Mouse (Mus musculus) ES-Bruce4 (cell line): ENCODE data around the gene Speer4a. TPM values are rescaled to one million over a fixed set of nuclear protein-coding genes. Genes with fewer than 3 reads are reported as not detected.
A peak's percentile ranks its signal among the peaks of the same experiment; 100 is the strongest.
"Not testable (repeated sequence)": the region's sequence is repeated elsewhere in the genome, so short reads cannot be mapped to it uniquely, and the experiment has no call there.

Experiments used
- H3K27ac ChIP-seq: 2 replicates; pipeline ENCODE4 v1.5.1; 2012; ENCODE audit warnings: low read length, inconsistent platforms; ENCODE audit not compliant: insufficient read depth
- H3K27me3 ChIP-seq: 2 replicates; pipeline ENCODE4 v1.6.1; 2012; ENCODE audit warnings: mild to moderate bottlenecking, low read length, inconsistent platforms; ENCODE audit not compliant: control insufficient read depth, poor library complexity, insufficient read depth, severe bottlenecking
- H3K36me3 ChIP-seq: 2 replicates; pipeline ENCODE4 v1.6.1; 2012; ENCODE audit warnings: inconsistent platforms, mild to moderate bottlenecking, low read length, moderate library complexity; ENCODE audit not compliant: control insufficient read depth, poor library complexity, insufficient read depth, severe bottlenecking
- H3K4me1 ChIP-seq: one replicate; pipeline ENCODE4 v1.8.1; 2011; ENCODE audit warnings: low read length; ENCODE audit not compliant: control insufficient read depth, insufficient read depth
- H3K4me3 ChIP-seq: 2 replicates; pipeline ENCODE4 v1.5.1; 2011; ENCODE audit warnings: low read depth, mild to moderate bottlenecking, low read length
- H3K9ac ChIP-seq: 2 replicates; pipeline ENCODE4 v1.6.1; 2012; ENCODE audit warnings: low read depth, mild to moderate bottlenecking, inconsistent platforms; ENCODE audit not compliant: poor library complexity, severe bottlenecking
- H3K9me3 ChIP-seq: replicated peaks from 2 replicates; pipeline ENCODE4 v1.6.1; 2012; ENCODE audit warnings: mild to moderate bottlenecking, low read length, inconsistent platforms; ENCODE audit not compliant: control insufficient read depth, poor library complexity, insufficient read depth, severe bottlenecking
- CTCF ChIP-seq: IDR thresholded peaks from one replicate; pipeline ENCODE4 v1.8.1; 2011; ENCODE audit warnings: low read depth, low read length
- EP300 ChIP-seq: IDR thresholded peaks from 2 replicates; pipeline ENCODE4 v1.6.1; 2011; ENCODE audit warnings: low read depth, low read length; ENCODE audit not compliant: insufficient read depth
- polyA plus RNA-seq: library from polyadenylated mRNA; stranded (reverse); fragments of >200 nt; gene quantifications from 2 replicates; pipeline ENCODE4 v1.2.4, GENCODE M21; 2011; ENCODE audit warnings: low read depth; ENCODE audit not compliant: missing spikeins, insufficient read depth, insufficient read length

The Speer4a gene
- not detected in 2 replicates for polyA plus RNA-seq

DNA sequence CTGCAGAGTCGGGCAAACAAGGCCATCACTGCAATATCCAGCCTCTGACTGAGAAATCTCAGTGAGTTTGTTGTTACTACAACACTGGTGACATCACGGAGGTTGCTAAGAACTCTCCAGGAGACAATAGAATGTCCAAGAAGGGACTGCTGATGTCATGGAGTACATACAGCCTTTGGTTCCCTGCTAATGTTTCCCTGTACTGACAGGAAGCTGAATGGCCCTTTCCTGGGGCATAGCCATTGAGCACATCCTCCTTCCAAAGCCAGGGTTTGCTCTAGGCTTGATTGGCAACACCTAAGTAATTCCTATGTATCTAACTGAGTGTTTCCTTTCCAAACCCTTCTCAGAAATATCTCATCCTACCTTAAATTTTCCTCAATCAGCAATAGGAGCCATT lies at the start of gene Speer4a:
Gene Speer4a, minus strand, starts transcription at position 101 of the 400 bp plus-strand sequence.
- not testable (repeated sequence) for H3K27ac ChIP-seq, H3K36me3 ChIP-seq, H3K4me3 ChIP-seq, H3K9ac ChIP-seq, H3K9me3 ChIP-seq, H3K27me3 ChIP-seq, H3K4me1 ChIP-seq

DNA sequence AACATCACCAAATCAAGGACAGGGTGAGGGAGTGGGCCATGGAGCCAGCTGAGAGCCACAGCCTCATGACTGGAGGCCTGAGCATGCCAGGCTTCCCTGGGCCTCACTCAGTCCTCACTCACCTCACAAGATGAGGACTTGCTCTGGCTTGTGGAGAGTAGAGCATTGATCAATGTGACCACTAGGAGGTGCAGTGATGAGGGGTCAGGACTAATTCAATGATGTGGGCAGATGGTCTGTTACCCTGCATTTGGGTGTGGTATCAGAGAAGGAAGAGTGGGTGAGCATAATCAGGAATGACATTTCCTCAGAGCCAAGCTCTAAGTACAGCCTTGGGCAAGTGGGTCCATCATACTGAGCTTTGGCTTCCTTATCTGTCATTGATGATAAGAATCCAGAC lies 39.7 kb upstream of the Speer4a start:
- H3K9ac ChIP-seq, H3K27ac ChIP-seq, H3K36me3 ChIP-seq, H3K4me1 ChIP-seq, H3K27me3 ChIP-seq, H3K9me3 ChIP-seq, H3K4me3 ChIP-seq: not testable (repeated sequence)

DNA sequence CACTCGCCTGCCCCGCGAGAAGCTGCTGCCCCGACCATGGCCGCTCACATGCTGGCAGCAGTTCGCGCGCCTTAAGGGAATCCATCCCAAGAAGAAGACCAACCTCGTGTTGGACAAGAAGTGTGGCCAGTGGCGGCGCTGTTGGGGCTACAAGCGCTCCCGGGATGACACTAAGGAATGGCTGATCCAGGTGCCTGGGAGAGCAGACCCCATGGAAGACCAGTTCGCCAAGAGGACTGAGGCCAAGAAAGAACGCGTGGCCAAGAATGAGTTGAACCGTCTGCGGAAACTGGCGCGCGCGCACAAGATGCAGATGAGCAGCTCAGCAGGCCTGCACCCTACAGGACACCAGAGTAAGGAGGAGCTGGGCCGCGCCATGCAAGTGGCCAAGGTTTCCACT lies 31.4 kb upstream of the Speer4a start:
- H3K27me3 ChIP-seq = no peaks in the 10 kb centered on the region
- H3K4me3 ChIP-seq = peak overlapping the region; percentile 10; the same call in 1 of the 2 replicates
- H3K9me3 ChIP-seq = no peaks in the 10 kb centered on the region
- no peak overlapping the region for H3K9ac ChIP-seq
- H3K36me3 ChIP-seq = no peaks in the 10 kb centered on the region
- H3K4me1 ChIP-seq = no peaks in the 10 kb centered on the region
- TF ChIP-seq CTCF (peak; percentile 37), EP300 (no peak)
- H3K27ac ChIP-seq = no peak overlapping the region

DNA sequence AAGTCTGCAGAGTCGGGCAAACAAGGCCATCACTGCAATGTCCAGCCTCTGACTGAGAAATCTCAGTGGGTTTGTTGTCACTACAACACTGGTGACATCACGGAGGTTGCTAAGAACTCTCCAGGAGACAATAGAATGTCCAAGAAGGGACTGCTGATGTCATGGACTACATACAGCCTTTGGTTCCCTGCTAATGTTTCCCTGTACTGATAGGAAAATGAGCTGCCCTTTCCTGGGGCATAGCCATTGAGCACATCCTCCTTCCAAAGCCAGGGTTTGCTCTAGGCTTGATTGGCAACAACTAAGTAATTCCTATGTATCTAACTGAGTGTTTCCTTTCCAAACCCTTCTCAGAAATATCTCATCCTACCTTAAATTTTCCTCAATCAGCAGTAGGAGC lies 19.1 kb upstream of the Speer4a start, which contains the start of gene Gm7347:
Gene Gm7347, minus strand, starts transcription at position 101 of the 400 bp plus-strand sequence.
- H3K4me3 ChIP-seq, H3K27me3 ChIP-seq, H3K27ac ChIP-seq, H3K9ac ChIP-seq, H3K9me3 ChIP-seq, H3K36me3 ChIP-seq, H3K4me1 ChIP-seq: not testable (repeated sequence)

DNA sequence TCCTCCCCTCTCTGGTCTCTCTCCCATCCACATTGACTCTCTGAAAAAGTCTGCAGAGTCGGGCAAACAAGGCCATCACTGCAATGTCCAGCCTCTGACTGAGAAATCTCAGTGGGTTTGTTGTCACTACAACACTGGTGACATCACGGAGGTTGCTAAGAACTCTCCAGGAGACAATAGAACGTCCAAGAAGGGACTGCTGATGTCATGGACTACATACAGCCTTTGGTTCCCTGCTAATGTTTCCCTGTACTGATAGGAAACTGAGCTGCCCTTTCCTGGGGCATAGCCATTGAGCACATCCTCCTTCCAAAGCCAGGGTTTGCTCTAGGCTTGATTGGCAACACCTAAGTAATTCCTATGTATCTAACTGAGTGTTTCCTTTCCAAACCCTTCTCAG lies 16.5 kb downstream of the Speer4a start, which contains the start of gene Gm5862:
Gene Gm5862, minus strand, starts transcription at position 101 of the 400 bp plus-strand sequence.
- not testable (repeated sequence) for H3K36me3 ChIP-seq, H3K9ac ChIP-seq, H3K9me3 ChIP-seq, H3K4me1 ChIP-seq, H3K27me3 ChIP-seq, H3K4me3 ChIP-seq, H3K27ac ChIP-seq

DNA sequence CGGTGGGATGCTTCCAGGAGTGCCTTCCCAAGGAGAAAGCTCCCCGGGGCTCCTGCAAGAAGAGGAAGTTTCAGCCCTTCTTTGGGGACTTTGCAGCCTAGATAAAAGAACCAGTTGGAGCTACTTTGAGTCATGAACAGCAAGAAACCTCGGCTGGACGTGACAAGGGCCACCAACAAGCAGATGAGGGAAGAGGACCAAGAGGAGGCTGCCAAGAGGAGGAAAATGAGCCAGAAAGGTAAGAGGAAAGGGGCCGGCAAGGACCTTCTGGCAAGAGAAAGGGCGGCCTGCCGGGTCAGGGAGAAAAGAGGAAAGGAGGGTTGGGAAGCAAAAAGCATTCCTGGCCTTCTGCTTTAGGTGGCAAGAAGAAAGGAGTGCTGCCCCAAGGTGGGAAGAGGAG lies 31.7 kb downstream of the Speer4a start:
- H3K27ac ChIP-seq, H3K36me3 ChIP-seq, H3K9ac ChIP-seq, H3K4me3 ChIP-seq, H3K4me1 ChIP-seq, H3K9me3 ChIP-seq, H3K27me3 ChIP-seq: not testable (repeated sequence)

DNA sequence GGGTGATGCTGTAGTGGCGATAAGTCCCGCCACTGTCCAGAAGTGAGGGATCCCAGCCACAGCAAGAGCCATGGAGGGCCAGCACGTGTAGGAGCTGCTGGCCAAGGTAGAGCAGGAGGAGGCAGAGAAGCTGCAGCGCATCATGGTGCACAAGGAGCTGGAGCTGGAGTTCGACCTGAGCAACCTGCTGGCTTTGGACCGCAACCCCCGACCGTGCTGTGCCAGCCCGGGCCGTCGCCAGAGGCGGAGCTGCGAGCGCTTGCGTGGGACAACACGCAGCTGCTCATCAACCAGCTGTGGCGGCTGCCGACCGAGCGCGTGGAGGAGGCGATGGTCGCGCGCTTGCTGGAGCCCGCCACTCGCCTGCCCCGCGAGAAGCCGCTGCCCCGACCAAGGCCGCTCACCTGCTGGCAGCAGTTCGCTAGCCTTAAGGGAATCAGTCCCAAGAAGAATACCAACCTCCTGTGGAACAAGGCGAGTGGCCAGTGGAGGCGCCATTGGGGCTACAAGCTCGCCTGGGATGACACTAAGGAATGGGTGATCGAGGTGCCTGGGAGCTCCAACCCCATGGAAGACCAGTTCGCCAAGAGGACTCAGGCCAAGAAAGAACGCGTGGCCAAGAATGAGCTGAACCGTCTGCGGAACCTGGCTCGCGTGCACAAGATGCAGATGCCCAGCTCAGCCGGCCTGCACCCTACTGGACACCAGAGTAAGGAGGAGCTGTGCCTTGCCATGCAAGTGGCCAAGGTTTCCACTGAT lies 32.2 kb downstream of the Speer4a start:
- H3K36me3 ChIP-seq, H3K9ac ChIP-seq, H3K9me3 ChIP-seq, H3K27ac ChIP-seq, H3K27me3 ChIP-seq, H3K4me1 ChIP-seq: not testable (repeated sequence)
- peak overlapping the region; percentile 11 for H3K4me3 ChIP-seq
- TF ChIP-seq CTCF = peak; percentile 14

DNA sequence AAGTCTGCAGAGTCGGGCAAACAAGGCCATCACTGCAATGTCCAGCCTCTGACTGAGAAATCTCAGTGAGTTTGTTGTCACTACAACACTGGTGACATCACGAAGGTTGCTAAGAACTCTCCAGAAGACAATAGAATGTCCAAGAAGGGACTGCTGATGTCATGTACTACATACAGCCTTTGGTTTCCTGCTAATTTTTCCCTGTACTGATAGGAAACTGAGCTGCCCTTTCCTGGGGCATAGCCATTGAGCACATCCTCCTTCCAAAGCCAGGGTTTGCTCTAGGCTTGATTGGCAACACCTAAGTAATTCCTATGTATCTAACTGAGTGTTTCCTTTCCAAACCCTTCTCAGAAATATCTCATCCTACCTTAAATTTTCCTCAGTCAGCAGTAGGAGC lies 34.7 kb downstream of the Speer4a start, which contains the start of gene Gm1979:
Gene Gm1979, minus strand, starts transcription at position 101 of the 400 bp plus-strand sequence.
- H3K4me1 ChIP-seq, H3K27ac ChIP-seq, H3K9ac ChIP-seq, H3K36me3 ChIP-seq, H3K4me3 ChIP-seq, H3K9me3 ChIP-seq, H3K27me3 ChIP-seq: not testable (repeated sequence)

DNA sequence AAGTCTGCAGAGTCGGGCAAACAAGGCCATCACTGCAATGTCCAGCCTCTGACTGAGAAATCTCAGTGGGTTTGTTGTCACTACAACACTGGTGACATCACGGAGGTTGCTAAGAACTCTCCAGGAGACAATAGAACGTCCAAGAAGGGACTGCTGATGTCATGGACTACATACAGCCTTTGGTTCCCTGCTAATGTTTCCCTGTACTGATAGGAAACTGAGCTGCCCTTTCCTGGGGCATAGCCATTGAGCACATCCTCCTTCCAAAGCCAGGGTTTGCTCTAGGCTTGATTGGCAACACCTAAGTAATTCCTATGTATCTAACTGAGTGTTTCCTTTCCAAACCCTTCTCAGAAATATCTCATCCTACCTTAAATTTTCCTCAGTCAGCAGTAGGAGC lies 50.8 kb downstream of the Speer4a start, which contains the start of gene Gm21698:
Gene Gm21698, minus strand, starts transcription at position 101 of the 400 bp plus-strand sequence.
- not testable (repeated sequence) for H3K4me3 ChIP-seq, H3K27me3 ChIP-seq, H3K36me3 ChIP-seq, H3K9ac ChIP-seq, H3K9me3 ChIP-seq, H3K4me1 ChIP-seq, H3K27ac ChIP-seq
